Mouse (Mus musculus): ENCODE data around the gene Ncor2. TPM values are rescaled to one million over a fixed set of nuclear protein-coding genes. Genes with fewer than 3 reads are reported as not detected.

Gene Ncor2
- total RNA-seq, 2 experiments from 2014 or later, result 167 to 240 TPM

DNA sequence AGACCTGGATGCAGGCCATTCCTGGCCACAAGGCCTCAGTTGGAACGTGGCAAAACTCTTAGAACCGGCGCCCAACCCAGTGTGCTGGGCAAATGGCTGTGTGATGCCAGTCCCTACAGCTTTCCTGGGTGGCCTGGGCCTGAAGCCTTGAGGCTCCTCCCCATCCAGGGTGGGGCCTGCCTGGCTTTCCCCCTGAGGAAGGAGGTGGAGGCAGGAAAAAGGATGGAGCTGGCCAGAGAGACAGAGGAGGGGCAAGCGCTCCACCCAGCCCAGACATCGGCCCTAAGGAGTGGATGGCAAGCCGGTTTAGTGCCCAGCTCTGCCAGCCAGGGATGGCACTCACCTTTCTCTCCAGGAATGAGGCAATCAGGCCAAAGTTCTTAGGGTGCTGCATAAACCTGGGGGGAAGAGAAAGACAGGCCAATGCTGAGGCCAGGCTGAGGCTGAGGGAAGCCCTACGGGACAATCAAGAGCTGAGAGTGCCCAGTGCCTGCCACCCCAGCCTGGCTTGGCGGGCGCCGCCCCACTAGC, 98.2 kb downstream of the Ncor2 start:
- intact Hi-C loops (cut with DNase I), result no loop called here

DNA sequence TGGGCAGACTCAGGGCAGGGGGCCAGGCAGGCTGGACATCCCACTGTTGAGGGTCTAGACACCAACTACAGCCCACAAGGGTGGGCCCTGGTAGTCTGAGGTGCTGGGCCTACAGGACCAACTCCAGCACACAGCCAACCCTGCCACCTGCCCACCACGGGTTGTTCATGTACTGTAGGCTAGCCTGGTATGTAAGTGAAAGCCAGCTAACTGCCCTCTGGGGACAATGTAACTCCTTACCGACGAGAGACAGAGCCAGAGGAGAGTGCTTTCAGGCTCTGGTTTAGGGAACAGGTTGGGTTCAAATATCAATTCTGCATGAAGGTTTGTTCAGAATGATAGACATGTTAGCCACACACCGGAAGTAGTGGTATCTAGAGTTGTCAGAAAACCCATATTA, 98.7 kb downstream of the Ncor2 start:
- intact Hi-C loops (cut with DNase I), result no loop called here
- no peak for DNase-seq (ENCODE audit: low spot score in 2 of 2)

More for the DNA sequence above, 98.2 kb downstream of the Ncor2 start:
- DNase-seq (ENCODE audit: low spot score in 2 of 2), result no peak

DNA sequence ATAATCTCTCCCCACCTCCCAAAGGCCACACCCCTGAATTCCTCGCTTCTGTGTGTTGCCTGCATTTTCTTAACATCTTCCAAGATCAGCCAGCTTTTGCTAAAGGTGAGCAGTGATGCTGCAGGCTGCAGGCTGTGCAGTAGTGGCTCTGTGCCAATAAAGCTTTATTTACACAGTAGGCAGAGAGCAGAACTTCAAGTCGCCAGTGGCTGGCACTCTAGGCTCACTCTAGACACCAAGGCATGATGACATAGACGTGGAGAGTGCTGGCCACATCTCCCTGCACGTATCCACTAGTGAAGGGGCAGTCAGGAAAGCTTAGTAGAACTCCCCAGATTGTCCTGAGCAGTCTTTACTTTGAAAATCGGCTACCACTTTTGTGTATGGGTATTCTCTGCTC, 100.8 kb downstream of the Ncor2 start:
- intact Hi-C loops (cut with DNase I), result no loop called here
- no peak for DNase-seq (ENCODE audit: low spot score in 2 of 2)

DNA sequence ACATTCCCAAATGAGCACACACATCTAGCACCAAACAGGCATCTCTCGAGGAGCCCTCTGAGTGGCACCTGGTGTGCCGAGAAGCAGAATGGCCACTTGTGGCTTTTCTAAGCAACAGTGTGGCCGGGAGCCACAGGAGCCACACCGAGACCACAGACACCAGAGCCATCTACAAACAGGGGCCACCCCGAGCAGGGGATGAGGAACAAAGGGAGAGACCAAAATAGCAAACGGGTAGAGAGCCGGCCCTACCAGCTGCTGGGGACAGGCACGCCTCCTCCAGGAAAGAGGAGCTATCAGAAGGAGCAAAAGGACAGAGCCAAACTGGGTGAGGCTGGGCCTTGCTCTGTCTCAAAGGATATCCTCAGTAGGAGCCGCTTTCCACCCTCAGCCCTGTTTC, 102.8 kb downstream of the Ncor2 start:
- no peak for DNase-seq (ENCODE audit: low spot score in 2 of 2)
- intact Hi-C loops (cut with DNase I), result no loop called here

DNA sequence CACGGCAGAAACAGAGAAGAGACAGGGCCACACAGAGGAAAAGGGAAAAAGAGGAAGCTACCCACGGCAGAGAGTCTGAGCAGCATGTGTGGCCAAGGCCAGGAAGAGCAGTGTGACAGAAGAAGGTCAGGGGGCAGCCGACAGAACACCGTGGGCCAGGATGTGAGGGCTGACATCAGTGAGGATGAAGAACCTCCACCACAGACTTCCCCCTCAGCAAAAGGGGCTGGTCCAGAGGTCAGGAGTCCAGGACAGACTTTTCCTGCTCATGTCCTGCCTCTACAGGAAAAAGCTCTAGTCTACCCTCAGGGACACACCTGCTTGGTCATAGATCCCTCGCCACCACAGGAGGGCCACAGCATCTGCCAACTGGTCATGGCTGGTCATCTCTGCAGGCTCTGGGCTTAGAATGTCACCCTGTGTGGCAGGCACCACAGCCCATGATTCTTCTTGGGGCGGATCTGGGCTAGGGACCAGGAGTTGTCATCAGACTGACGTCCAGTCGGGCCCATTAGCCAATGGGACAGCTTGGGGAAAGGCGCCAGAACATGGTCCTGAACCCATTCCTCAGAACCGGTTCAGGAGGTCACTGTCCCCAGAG, 104.3 kb downstream of the Ncor2 start:
- intact Hi-C loops (cut with DNase I), result loop anchor here (5.0 kb wide), 1 partner anchor 37 kb away; no protein-coding TSS in a partner anchor

DNA sequence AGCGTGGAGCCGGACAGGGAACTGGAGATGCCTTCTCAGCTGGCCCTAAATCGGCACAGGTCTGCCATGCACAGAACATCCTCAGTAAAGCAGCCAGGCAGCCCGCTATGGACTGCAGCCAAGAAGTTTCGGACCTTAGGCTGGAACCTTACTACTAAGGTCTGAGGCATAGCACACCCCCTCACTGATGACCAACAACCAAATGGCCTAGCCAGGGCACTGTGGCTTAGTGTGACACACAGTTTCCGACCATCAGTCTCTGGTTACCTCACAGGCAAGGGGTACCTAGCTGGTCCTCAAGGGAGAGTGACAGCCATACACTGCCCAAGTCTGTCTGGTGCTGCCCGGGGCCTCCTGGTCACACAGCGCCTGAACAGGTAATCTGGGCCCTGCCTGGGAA, 105.1 kb downstream of the Ncor2 start:
- intact Hi-C loops (cut with DNase I), result loop anchor here (5.0 kb wide), 1 partner anchor 37 kb away; no protein-coding TSS in a partner anchor
- no peak for DNase-seq (ENCODE audit: low spot score in 2 of 2)

More for the DNA sequence above, 104.3 kb downstream of the Ncor2 start:
- no peak for DNase-seq (ENCODE audit: low spot score in 2 of 2)

DNA sequence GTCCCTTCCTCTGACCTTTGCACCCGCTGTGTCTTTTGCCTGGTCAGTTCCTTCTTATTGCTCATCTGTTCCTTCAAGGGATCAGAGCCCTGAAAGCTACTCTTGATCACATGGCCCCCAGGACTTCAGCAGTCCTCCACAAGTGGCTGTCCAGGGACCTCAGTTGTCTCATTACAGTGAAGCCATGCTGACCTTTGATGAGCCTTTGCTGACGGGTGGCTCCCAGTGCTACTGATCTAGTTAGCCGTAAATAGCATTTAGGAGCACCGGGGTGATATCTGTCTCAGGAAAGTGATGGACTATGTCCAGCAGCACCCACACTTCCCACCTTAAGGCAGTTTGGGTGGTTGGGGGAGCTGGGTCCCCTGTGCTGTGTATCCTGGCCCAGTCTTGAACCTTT, 105.7 kb downstream of the Ncor2 start:
- no peak for DNase-seq (ENCODE audit: low spot score in 2 of 2)
- intact Hi-C loops (cut with DNase I), result loop anchor here (5.0 kb wide), 1 partner anchor 36 kb away; no protein-coding TSS in a partner anchor

DNA sequence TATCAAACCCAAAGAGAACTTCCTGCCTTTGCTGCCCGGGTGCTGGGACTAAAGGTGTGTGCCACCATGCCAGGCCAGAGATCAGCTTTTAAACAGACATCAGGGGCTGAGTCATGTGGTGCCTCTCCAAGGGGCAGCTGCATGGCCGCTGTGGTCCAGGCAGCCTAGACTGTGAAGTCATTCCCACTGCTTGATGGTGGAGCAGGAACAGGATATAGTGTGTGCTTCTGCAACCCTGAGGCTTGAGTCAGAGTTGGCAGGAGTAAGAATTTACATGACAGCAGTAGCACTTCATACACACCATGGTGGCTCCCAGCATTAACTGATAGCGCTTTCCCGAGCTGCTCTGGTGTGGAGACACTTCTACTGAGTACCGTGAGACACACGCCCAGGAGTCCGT, 106.6 kb downstream of the Ncor2 start:
- no peak for DNase-seq (ENCODE audit: low spot score in 2 of 2)
- intact Hi-C loops (cut with DNase I), result loop anchor here (5.0 kb wide), 1 partner anchor 35 kb away; no protein-coding TSS in a partner anchor

DNA sequence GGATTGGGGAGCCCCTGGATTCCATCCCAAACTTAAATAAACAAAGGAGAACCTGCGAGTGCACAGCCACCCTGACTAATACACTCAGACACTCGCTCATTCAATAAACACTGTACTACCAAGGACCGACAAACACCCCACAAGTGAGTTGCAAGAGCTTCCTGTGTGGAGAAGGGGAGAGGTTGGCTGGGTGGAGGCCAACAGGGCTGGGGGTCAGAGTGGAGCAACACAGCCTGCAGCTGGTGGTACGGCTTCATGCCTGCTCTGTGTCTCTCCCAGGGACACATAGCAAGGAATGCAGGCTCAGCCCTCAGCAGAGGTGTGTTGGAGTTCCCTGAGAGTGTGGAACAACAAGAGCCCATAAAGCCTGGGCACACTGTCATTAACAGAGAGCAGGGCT, 107.1 kb downstream of the Ncor2 start:
- no peak for DNase-seq (ENCODE audit: low spot score in 2 of 2)
- intact Hi-C loops (cut with DNase I), result loop anchor here (5.0 kb wide), 1 partner anchor 35 kb away; no protein-coding TSS in a partner anchor

DNA sequence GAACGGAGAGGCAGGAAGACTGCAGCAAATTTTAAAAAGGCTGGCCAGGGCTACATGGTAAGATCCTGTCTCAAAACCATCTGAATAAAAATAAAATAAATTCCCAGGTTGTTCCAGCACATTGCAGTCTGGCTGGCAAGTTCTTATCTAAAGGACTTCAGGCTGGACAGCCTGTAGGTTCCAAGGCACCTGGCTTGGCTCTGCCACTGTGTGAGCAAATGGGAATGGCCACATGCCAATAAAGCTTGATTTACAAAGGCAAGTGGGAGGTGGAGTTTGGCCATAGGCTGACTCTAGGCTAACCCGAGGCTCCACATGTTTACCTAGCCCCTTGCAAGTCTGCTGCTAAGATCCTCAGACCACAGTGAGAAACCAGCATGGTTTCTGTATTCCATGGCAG, 108.6 kb downstream of the Ncor2 start:
- DNase-seq (ENCODE audit: low spot score in 2 of 2), result no peak
- intact Hi-C loops (cut with DNase I), result loop anchor here (5.0 kb wide), 1 partner anchor 33 kb away; no protein-coding TSS in a partner anchor

DNA sequence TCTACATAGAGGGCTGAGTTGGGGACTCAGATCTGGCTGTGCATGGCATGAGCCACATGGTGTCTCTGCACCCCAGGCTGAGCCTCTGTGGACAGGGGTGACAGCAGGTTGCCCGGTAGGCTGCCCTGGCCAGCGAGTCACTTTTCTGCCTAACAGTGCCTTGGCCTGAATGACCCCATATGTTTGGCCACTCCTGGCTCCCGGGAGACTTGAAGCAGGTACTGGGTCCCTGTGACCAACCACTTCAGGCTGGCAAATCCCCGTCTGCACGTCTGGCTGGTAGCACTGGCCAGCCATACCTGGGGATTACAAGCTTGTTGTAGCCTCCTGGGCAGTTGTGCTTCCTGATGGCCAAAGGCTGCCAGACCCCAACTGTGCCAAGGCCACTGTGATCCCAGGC, 109.1 kb downstream of the Ncor2 start:
- intact Hi-C loops (cut with DNase I), result loop anchor here (5.0 kb wide), 1 partner anchor 33 kb away; no protein-coding TSS in a partner anchor
- no peak for DNase-seq (ENCODE audit: low spot score in 2 of 2)

DNA sequence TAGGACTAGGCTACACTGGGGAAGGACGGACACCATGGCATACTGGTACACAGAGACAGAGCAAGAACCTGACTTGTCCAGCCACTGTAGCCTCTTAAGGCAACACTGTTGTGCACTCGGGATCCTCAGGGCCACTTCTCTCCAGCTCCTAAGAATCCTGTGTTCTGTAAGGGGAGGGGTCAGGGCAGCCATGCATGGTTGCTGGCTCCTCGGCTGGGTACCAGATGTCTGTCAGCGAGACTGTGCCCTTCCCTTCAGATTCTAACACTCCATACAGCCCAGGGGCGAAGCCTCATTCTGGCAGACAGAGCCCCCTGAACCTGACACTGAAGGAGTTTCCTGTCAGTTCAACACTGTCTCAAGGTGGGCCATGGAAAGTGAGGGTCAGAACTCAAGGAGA, 109.6 kb downstream of the Ncor2 start:
- intact Hi-C loops (cut with DNase I), result no loop called here
- no peak for DNase-seq (ENCODE audit: low spot score in 2 of 2)

DNA sequence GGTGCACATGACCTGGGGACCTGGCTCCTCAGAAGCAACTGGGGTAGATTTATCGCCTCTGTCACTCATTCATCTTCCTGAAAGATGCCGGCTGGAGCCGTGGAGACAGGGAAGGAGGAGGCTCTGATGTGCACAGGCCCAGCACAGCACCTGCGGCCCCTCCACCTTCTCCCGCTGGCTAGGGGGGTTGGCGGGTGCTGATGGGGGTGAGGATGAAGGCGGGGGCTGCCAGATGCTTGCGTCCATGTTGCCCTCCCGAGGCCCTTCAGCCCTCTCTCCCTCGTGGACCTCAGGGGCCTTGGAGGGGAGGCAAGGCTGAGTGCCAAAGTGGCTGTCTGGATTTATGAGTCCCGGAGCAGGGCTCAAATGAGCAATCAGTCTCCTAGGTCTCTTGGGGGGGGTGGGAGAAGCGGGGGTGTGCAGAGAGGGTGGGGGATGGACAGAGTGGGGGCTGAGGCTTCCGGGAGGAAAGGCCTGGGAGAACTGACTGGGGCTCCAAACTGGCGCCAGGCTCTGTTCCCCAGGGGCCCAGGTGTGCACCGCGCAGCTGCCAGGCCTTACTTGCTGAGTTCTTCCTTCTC, 110.6 kb downstream of the Ncor2 start:
- intact Hi-C loops (cut with DNase I), result no loop called here

DNA sequence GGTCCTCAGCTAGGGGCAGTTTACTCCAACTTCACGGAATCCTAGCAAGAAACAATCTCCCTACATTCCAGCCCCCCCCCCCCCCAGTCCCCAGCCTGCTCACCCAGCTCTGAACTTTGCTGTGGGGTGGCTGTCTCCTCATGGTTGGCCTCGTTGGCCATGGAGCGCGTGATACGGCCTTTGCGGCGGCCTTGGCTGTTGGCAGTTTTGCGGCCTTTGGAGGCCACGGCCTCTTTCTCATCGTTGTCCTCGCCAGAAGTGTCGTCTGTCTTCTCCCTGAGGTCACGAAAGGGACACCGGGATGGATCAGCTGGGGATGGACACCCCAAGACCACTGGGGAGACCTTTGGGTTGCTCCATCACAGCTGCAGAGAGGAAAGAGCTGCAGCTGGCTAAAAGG, 111.3 kb downstream of the Ncor2 start:
- intact Hi-C loops (cut with DNase I), result no loop called here

More for the DNA sequence above, 110.6 kb downstream of the Ncor2 start:
- no peak for DNase-seq (ENCODE audit: low spot score in 2 of 2)

DNA sequence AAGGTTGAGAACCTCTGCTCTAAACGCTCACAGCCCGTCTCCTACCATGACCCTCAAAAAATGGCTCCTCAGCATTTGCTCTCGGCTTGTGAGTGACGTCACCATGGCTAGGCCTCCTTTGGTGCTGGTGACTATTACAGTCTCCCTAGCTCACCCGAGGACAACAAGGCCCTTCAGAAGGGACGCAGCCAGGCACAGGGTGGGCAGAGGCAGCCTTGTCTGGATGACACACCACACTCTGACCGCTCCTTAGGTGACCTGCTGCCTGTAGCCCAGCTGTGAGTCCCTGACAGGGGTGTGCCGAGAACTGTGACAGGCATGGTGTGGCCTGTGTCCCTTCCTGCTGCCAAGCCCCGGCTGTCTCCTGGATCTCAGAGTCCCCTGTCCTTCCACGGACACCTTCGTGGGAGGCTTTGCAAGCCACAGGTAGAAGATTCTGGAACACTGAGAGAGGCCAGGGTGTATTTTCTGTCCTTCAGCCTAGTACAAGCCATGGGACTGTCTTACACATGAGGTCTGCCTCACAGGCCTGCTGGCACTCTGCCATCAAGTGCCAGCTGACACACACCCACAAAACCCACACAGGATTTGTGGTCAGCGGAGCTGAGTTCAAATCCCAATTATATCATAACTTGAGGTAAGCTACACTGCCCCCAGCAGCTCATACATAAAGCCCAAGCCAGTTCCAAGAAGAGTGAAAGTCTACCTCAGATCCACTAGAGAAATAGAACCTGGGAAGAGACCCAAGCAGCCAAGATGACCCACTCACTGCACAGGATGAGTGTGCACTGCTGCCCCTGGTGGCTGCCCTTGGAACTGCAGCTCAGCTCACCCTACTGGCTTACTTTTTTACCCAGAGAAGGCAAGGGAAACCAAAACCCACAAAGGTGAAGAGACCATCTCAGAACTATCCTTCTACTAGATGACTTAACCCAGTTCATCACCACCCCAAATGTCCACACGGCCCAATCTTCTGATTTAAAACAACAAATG, 112.2 kb downstream of the Ncor2 start:
- intact Hi-C loops (cut with DNase I), result no loop called here
- DNase-seq (ENCODE audit: low spot score in 2 of 2), result peak; percentile 66 to 74

More for the DNA sequence above, 111.3 kb downstream of the Ncor2 start:
- no peak for DNase-seq (ENCODE audit: low spot score in 2 of 2)

DNA sequence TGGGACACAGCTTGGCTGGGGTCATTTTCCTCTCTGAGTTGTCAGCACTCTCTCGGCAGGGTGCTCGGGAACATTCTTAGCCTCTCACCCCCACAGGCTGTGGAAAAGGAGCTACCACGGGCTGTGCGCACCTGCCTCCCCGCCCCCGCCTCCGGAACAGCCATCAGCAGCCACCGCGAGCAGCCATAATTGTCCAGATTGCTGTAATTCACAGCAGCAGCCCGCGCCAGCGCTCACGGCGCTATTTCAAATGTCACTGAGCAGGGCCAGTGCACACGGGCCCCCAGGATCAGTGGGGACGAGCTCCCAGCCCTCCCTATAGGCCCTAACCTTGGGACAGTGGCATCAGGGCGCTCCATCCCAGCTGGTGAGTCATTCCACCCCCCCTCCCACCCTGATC, 116.0 kb downstream of the Ncor2 start:
- DNase-seq (ENCODE audit: low spot score in 2 of 2), result peak; percentile 54 to 70
- intact Hi-C loops (cut with DNase I), result no loop called here

DNA sequence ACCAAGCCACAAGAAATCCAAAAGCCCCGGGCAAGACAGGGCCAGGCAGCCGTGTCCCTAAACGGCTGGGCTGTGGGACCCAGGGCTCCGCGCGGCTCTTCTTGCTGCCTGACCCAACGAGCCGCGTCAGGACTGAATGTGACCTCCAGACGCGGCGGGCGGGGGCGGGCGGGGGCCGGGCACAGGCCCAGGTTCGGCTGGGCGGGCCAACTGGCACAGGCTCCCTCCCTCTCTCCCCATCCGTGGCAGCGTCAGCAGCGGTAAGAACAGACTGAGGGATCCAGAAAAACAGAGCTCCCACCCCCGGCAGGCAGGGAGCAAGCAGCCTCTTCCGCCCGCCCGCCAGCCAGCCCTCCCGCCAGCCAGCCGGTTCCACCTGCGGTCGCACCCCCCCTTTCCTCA, 120.8 kb downstream of the Ncor2 start:
- intact Hi-C loops (cut with DNase I), result loop anchor here (5.0 kb wide), 2 partner anchors 119 to 209 kb away; partner anchors contain the start of gene Ncor2
- DNase-seq (ENCODE audit: low spot score in 2 of 2), result peak; percentile 76 to 78

DNA sequence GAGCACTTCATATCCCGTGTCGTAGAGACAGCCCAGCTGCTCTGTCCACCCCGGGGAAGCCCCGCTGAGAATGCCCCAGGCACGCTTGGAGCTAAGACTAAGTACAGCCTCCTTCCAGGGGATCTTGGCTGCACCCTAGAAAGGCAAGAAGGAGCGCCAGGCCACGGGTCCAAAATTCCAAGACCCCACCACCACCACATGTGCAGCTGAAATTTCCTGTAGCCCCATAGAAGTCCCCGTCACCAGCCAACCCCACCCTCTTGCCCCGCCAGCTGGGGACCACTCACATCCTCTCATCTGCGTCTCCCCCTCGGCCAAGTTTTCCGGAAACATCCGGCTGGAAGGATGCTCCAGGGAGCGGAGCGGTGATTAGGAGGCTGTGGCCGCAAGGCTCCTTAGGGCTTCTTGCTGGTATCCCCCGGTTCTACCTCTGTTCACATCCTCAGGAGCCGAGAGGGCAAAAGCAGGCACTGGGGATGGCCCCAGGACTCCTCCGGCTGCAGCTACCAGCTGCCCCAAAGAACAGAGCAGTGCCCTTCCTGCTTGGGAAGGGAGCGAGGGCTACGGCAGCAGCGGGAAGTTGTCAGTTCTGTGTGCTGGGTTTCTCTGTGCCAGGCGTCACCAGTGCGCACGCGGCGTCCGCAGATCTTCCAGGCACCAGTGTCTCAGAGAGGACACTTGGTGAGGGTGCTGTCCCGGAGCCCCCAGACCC, 121.3 kb downstream of the Ncor2 start:
- intact Hi-C loops (cut with DNase I), result loop anchor here (5.0 kb wide), 2 partner anchors 120 to 210 kb away; partner anchors contain the start of gene Ncor2
- DNase-seq (ENCODE audit: low spot score in 2 of 2), result no peak

Measured in left cerebral cortex, postnatal 36 days (tissue).